Mouse (Mus musculus): ENCODE measurements at regions not wholly inside any gene's neighbourhood (a gene's known extent, or its start where the extent isn't known, plus 50 kb on each side); places are given as distances from the start of the nearest gene placed in this dataset.

DNA sequence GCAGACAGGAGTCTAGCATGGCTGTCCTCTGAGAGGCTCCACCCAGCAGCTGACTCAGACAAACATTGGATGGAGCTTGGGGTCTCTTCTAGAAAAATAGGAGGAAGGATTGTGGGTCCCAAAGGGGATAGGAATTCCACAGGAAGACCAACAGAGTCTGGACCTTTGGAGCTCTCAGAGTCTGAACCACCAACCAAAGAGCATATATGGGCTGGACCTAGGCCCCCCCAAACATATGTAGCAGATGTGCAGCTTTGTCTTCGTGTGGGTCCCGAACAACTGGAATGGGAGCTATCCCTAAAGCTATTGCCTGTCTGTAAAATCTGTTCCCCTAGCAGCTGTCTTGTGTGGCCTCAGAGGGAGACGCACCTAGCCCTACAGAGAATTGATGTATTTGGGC is 50.1 kb upstream of the Cpm start:
- Histone ChIP-seq H3K36me3 (ENCODE audit: control insufficient read depth, insufficient read depth, low read length) (no peaks in the 10 kb centered on the region), H3K27ac (ENCODE audit: insufficient read depth, low read depth, low read length) (no peak overlapping the region), H3K4me3 (ENCODE audit: insufficient read depth, low read depth, low read length) (no peak overlapping the region), H3K4me1 (ENCODE audit: control insufficient read depth, insufficient read depth, low read length) (no peaks in the 10 kb centered on the region), H3K27me3 (replicated peaks; ENCODE audit: control insufficient read depth, insufficient read depth, low read length) (no peaks in the 10 kb centered on the region)
- DNase-seq, result no peak
- TF ChIP-seq POLR2A (IDR thresholded peaks at IDR 0.05; ENCODE audit: low read depth, low read length) (no peak), CTCF (conservative IDR thresholded peaks at IDR 0.05; ENCODE audit: insufficient read depth, insufficient read length, low read depth, low read length) (no peak)
- 83% methylated on average over 3 of the region's 3 CpGs for WGBS

DNA sequence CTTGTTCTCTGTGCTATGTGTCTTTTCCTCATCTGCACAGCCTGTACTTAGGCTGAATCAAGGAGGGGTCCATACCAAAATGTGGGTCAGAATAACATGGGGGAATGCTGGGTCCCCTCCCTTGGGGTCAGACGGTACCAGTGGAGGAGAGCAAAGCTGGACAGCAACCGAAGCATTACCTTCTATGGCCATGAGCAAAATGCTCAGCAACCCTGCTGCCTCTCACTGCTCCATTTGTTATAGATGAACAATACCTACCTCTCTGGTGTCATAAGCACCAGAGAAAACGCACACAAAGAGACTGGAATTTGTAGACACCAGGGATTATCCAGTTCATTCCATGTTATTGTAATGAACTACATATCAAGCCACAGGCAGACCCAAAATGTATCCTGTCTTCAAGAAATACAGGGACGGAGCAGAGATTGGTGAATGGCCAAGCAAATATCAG is 50.6 kb upstream of the Cpm start:
- Histone ChIP-seq H3K27me3 (replicated peaks; ENCODE audit: control insufficient read depth, insufficient read depth, low read length) (no peaks in the 10 kb centered on the region), H3K27ac (ENCODE audit: insufficient read depth, low read depth, low read length) (no peak overlapping the region), H3K36me3 (ENCODE audit: control insufficient read depth, insufficient read depth, low read length) (no peaks in the 10 kb centered on the region), H3K4me1 (ENCODE audit: control insufficient read depth, insufficient read depth, low read length) (no peaks in the 10 kb centered on the region), H3K4me3 (ENCODE audit: insufficient read depth, low read depth, low read length) (no peak overlapping the region)
- no peak for DNase-seq
- WGBS, result 82% methylated on average over 4 of the region's 4 CpGs
- TF ChIP-seq CTCF (conservative IDR thresholded peaks at IDR 0.05; ENCODE audit: insufficient read depth, insufficient read length, low read depth, low read length) (no peak), POLR2A (IDR thresholded peaks at IDR 0.05; ENCODE audit: low read depth, low read length) (no peak)

DNA sequence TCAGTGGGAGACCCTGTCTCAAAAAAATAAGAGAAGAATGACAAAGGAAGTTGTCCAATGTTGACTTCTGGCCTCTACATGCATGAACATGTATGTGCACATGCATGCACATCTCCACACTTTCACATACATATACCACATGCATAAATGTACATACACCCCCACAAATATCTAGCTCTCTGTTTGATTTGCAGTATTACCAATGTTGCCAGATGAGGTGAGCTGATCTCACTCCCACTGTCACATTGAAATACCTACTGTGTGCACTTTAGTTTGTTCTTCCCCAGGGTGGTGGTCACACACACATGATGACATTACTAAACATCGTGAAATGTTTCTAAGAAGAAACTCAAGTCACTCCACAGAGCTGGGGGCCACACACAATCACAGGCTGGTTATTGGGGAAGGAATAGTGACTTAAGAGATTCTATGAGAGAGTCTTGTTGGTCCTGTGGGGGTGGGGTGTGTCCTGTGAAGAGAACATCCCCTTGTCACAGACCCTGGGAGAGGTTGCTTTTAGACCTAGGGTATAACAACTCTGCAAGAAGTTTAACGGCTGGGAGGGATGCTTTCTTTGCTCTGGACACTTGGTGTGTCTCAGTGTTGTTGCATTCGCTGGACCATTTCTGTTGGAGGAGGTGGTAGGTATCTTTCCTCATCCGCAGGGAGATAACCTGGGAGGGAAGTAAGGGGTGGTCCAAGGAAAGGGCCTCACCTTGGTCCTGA is 51.2 kb upstream of the Cpm start:
- Histone ChIP-seq H3K4me3 (ENCODE audit: insufficient read depth, low read depth, low read length) (no peak overlapping the region), H3K4me1 (ENCODE audit: control insufficient read depth, insufficient read depth, low read length) (no peaks in the 10 kb centered on the region), H3K27ac (ENCODE audit: insufficient read depth, low read depth, low read length) (no peak overlapping the region), H3K36me3 (ENCODE audit: control insufficient read depth, insufficient read depth, low read length) (no peaks in the 10 kb centered on the region), H3K27me3 (replicated peaks; ENCODE audit: control insufficient read depth, insufficient read depth, low read length) (no peaks in the 10 kb centered on the region)
- WGBS, result 86% methylated on average over 4 of the region's 4 CpGs
- no peak for TF ChIP-seq POLR2A (IDR thresholded peaks at IDR 0.05; ENCODE audit: low read depth, low read length)
- no peak for TF ChIP-seq CTCF (conservative IDR thresholded peaks at IDR 0.05; ENCODE audit: insufficient read depth, insufficient read length, low read depth, low read length)
- DNase-seq, result no peak

DNA sequence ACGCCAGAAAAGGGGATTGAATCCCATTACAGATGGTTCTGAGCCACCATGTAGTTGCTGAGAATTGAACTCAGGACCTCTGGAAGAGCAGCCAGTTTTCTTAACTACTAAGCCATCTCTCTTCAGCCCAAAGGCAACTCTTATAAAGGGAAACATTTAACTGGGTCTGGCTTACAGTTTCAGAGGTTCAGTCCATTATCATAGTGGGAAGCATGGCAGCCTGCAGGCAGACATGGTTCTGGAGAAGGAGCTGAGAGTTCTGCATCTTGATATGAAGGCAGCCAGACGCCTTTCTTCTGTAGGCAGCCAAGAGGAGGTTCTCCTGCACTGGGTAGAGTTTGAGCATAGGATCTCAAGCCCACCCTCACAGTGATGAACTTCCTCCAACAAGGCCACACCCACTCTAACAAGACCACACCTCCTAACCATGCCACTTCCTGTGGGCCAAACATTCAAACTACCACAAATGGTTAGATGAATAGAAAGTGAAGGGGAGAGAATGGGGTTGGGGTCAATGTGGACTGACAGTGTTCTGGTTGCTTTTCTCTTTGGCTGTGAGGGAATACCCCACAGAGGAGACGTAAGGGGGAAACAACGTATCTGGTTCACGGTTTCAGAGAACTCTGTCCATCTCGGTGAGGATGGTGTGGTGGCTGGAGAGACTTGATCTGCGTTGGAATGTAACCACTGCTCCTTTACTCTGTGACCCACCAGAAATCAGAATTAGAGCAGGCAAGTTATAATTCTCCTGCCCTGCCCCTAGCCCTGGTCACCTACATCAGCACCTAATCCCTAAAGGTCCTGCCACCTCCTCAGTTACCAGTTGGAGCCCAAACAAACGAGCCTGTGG is 52.2 kb upstream of the Cpm start:
- Histone ChIP-seq H3K4me3 (ENCODE audit: insufficient read depth, low read depth, low read length) (no peak overlapping the region), H3K27ac (ENCODE audit: insufficient read depth, low read depth, low read length) (no peak overlapping the region), H3K27me3 (replicated peaks; ENCODE audit: control insufficient read depth, insufficient read depth, low read length) (0 out of 2 replicates have a peak, but pooled peaks cover 1% of the 10 kb centered on the region), H3K36me3 (ENCODE audit: control insufficient read depth, insufficient read depth, low read length) (no peaks in the 10 kb centered on the region), H3K4me1 (ENCODE audit: control insufficient read depth, insufficient read depth, low read length) (no peaks in the 10 kb centered on the region)
- WGBS, result 89% methylated on average over 8 of the region's 8 CpGs
- TF ChIP-seq CTCF (conservative IDR thresholded peaks at IDR 0.05; ENCODE audit: insufficient read depth, insufficient read length, low read depth, low read length) (no peak), POLR2A (IDR thresholded peaks at IDR 0.05; ENCODE audit: low read depth, low read length) (no peak)
- no peak for DNase-seq

DNA sequence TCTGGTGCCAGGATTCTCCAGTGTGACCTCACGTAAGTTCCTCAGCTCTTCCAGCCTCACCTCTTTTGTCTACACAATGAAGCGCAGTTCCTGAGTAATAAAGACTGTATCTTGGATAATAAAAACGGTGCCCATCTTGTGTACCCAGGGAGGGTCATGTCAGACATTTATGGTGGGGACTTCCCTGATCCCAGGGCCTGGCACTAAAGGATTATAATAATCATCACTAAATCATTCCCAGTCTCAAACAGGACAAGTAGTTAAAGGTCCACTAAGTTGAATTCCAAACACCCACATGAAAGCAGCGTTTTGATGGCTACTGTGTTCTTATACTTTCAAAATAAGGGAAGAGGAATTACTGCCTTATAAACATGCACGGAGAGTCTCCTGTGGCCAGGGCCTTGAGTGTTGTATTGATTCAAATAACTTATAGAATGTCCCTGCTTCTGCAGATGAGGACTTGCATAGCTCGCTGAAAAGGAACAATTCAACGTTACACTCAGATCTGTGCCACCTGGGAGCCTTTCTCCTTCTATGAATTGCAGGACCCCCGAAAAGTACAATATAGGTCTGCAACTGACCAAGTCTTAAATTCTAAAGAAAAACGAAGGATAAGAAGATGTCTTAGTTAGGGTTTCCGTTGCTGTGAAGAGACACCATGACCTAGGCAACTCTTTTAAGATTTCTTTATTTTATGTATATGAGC is 53.0 kb upstream of the Cpm start:
- 0 out of 2 replicates have a peak, but pooled peaks cover 1% of the 10 kb centered on the region for H3K27me3 ChIP-seq (replicated peaks; ENCODE audit: control insufficient read depth, insufficient read depth, low read length)
- DNase-seq, result no peak
- no peak overlapping the region for H3K4me3 ChIP-seq (ENCODE audit: insufficient read depth, low read depth, low read length)
- 81% methylated on average over 10 of the region's 10 CpGs for WGBS
- no peak overlapping the region for H3K27ac ChIP-seq (ENCODE audit: insufficient read depth, low read depth, low read length)
- no peaks in the 10 kb centered on the region for H3K4me1 ChIP-seq (ENCODE audit: control insufficient read depth, insufficient read depth, low read length)
- TF ChIP-seq CTCF (conservative IDR thresholded peaks at IDR 0.05; ENCODE audit: insufficient read depth, insufficient read length, low read depth, low read length) (no peak), POLR2A (IDR thresholded peaks at IDR 0.05; ENCODE audit: low read depth, low read length) (no peak)
- no peaks in the 10 kb centered on the region for H3K36me3 ChIP-seq (ENCODE audit: control insufficient read depth, insufficient read depth, low read length)

DNA sequence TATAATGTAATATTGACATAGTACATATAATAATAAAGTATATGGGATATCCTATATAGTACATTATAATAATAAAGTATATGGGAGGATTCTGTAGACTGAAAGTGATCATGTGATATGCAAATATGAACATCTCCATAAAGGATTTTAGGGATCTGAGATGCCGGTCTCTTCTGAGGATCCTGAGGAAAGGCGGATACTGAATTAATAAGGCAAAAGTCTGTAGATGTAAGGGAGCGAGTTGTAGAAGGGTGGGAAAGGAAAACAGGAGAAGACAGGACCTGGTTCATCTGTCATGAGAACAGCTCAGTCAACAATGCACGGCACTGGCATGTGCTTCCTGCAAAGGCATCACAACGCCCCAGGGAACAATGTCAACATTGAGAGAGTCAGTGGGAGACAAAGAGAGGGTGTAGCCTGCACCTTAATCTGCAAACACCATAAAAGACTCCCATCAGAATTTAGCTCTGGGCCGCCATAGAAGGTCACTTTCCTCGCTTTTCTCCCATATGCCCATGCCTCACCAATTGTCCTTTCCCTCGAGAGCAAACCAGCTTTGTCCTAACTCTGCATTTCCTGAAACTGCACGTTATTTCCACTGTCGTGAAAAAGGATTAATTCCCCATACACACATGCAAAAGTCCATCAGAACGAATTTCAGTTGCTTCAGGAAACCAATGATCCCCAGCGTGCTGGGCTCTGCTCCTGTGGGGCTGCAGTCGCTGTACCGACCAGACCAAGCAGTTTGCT is 53.7 kb upstream of the Cpm start:
- Histone ChIP-seq H3K36me3 (ENCODE audit: control insufficient read depth, insufficient read depth, low read length) (no peaks in the 10 kb centered on the region), H3K27me3 (replicated peaks; ENCODE audit: control insufficient read depth, insufficient read depth, low read length) (0 out of 2 replicates have a peak, but pooled peaks cover 1% of the 10 kb centered on the region), H3K27ac (ENCODE audit: insufficient read depth, low read depth, low read length) (no peak overlapping the region), H3K4me3 (ENCODE audit: insufficient read depth, low read depth, low read length) (no peak overlapping the region), H3K4me1 (ENCODE audit: control insufficient read depth, insufficient read depth, low read length) (no peaks in the 10 kb centered on the region)
- no peak for DNase-seq
- TF ChIP-seq POLR2A (IDR thresholded peaks at IDR 0.05; ENCODE audit: low read depth, low read length) (no peak), CTCF (conservative IDR thresholded peaks at IDR 0.05; ENCODE audit: insufficient read depth, insufficient read length, low read depth, low read length) (no peak)
- WGBS, result 56% methylated on average over 14 of the region's 14 CpGs

Measured in kidney, adult 2 months (tissue).